Mouse (Mus musculus) embryo, embryonic 11 days (tissue): ENCODE results near the gene Mid1.

Experiments used
- DNase-seq: peaks from one replicate; pipeline ENCODE4 v3.0.0-alpha.2; 2015

Gene Mid1

GRCm38 (mm10) chrX:169826947-169827346, 141.9 kb downstream of the Mid1 start:
- peak; percentile 37 for DNase-seq

GRCm38 (mm10) chrX:169827720-169828119, 142.7 kb downstream of the Mid1 start:
- DNase-seq = peak; percentile 11

- DNase-seq = no peak
These were observed 143.1 kb downstream of the Mid1 start for GRCm38 (mm10) chrX:169828136-169828535.

DNA sequence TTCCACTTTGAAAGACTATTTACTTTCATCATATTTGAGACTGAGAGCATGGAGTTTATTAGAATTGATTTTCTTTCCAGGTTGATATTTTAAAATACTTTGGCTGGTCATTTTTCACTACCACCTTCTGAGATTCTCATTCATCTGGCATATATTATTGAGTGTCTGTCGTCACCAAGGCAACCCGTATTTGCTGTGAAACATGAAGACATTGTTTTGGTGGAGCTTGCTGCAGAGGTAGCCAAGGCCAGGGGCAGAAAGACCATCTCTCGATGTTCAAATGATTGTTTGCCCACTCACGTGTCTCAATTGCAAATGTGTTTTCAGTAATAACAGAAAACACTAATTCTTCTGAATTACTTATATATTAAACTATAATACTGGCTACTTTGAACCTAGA, 145.1 kb downstream of the Mid1 start:
- DNase-seq = peak; percentile 46

GRCm38 (mm10) chrX:169837947-169838649, 153.1 kb downstream of the Mid1 start:
- peak; percentile 18 for DNase-seq

DNA sequence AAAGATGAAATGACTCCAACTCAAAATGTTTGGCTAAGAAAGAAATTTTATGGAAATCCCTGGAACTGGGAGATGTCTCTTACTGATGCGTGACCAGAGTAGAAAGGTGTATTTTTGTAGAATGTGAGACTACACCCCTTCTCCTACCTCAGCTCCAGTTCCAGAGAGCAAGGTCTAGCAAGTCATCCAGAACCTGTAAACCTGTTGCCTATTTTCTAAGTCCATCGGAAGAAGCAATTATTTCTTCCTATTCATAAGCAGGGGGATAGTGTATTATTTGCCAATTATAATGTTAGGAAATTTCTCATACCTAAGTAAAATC, 153.6 kb downstream of the Mid1 start:
- DNase-seq = no peak

- no peak for DNase-seq
These were observed 158.3 kb downstream of the Mid1 start for GRCm38 (mm10) chrX:169843267-169843666.

DNA sequence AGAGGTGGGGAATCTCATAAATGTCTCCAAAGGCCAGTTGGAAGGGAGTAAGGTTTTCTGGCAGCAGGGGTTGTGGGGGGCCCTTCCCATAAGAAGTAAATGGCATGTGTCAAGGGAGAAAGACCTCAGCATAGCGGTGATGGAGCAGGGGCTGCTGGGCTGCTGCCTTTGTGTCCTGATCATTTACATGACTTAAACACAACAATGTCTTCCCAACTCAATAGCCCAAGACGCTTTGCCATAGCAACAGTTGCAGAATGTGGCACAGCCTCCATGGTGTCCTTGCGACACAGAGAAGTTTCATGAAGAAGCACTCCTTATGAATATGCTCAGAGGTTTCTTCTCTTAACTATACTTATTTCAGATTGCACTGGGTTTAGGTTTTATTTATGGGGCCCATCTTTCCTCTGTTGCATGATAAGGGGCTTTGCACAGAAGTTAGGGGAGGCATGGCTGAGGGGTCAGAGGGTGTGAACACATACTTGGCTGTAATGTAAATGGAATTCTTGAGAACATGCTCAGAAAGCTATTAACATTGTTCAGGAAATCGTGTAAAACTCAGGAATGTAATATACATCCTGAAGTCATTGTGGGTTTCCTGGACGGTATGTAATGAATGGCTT, 159.3 kb downstream of the Mid1 start:
- peak; percentile 54 for DNase-seq

GRCm38 (mm10) chrX:169846187-169846586, 161.2 kb downstream of the Mid1 start:
- DNase-seq = no peak

GRCm38 (mm10) chrX:169861194-169861720, 176.3 kb downstream of the Mid1 start:
- no peak for DNase-seq

- no peak for DNase-seq
These were observed 177.4 kb downstream of the Mid1 start for GRCm38 (mm10) chrX:169862440-169862839.

- peak; percentile 28 for DNase-seq
These were observed 177.8 kb downstream of the Mid1 start for GRCm38 (mm10) chrX:169862848-169863247.

DNA sequence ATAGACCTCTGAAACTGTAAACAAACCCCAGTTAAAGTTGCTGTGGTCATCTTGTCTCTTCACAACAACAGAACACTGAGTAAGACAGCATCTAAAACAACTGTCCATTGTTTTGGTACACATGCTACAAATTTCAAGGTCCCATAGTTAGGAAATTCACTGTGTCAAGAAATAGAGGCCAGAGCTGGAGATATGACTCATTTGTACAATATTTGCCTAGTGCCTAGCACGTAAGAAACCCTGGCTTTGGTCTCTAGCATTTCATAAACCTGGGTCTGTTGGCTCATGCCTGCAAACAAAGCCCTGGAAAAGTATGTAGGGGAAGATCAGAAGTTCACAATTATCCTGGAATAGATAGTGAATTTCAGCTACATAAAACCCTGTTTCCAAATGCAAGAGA, 178.8 kb downstream of the Mid1 start:
- no peak for DNase-seq

GRCm38 (mm10) chrX:169868223-169868622, 183.2 kb downstream of the Mid1 start:
- DNase-seq = no peak

- no peak for DNase-seq
These were observed 189.5 kb downstream of the Mid1 start for GRCm38 (mm10) chrX:169874475-169874874.

DNA sequence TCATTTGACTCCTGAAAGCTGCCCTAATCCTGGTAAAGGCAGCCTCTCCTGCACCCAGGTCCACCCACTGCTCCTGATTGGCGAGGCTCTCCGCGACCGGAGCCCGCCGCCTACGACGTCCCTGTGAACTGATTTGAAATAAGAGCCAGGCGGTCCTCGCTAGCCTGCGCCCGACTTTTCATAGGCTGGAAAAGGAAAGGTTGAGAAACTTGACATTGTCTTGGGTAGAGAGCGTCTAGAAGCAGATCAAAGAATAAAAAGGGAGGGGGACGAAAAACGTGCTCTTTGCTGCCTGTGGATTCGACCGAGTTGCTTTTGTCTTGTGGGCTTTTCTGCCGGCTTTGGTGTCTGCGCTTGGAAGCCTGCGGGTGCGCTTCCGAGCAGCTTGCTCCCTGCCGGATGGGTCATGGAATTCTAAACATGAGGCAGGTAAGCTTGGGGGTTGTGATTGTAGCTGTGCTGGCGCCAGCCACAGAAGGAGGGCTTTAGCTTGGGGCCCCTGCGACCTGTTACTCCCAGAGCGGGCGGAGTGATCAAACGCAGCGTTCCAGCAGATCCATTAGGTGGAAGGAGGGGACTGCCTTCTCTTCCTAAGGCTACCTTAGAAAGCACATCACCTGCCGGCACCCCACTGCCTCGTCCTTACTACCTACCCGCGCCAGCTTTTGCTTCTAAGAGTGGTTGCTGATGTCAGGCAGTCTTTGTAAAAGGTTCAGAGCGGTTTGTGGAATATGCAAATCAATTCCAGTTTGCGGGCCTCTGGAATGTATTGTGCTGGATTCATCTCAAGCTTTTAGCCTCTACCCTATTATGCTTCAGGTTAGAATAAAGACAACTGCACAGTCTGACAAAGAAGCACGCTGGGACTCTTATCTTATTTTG, 194.7 kb downstream of the Mid1 start:
- peak; percentile 85 for DNase-seq

DNA sequence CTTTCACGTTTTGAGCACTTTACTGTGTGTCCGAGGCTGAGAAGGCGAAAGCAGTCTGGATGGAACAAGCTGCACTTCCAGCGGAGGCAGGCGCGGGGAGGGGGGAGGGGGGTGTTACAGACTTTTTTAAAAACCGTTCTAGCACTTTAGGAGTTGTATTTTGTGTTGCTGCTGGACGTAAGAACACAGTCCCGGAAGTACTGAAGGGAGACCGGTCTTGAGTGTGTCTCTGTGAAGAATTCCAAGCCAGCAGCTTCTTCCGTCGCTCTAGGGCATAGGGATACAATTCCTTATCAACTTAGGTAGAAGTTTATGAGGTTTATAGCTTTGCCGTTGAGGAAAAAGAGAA, 195.3 kb downstream of the Mid1 start:
- peak; percentile 17 for DNase-seq

- DNase-seq = peak; percentile 40
These were observed 195.8 kb downstream of the Mid1 start for GRCm38 (mm10) chrX:169880826-169881225.

DNA sequence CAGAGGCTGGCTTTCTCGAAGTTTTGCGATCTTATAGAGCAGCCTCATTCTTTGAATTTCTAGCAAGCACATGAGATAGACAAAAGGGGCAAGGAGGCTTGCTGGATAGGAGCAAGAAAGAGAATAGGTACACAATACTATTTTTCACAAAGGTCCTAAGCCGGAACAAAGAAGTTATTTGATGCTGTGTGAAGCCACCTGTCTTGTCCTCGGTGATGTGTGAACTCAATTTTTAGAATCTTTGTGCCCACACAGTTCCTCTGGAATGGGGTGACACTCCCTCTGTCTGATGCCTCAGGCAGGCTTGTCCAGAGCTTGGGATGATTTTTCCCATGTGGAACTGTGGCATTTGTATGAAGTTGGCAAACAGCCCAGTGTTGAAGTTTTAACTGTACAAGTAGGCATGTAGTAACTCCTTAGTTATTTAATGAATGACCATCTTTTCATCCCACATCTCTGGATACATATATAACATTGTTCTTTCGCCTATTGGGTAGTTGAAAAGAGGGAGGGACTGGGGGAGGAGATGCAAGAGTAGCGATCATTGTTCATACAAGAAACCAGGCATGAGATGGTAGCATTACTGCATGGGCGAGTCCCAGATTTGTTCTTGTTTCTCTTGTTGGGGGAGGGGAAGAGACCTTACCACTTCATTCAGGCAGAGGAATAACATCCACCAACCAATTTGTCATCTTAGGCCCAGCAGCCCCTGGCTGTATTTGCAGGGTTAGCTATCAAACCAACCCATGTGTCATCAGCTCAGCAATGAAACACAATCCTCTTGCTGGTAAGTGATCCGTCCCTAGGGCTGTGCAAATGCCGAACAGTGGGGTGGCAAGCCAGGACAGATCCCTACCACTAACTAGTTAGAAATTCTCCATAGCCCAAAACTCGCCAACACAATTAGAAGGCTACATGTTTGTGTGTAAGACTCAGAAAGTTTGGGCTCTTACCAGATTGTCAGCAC, 196.5 kb downstream of the Mid1 start:
- DNase-seq = peak; percentile 21

DNA sequence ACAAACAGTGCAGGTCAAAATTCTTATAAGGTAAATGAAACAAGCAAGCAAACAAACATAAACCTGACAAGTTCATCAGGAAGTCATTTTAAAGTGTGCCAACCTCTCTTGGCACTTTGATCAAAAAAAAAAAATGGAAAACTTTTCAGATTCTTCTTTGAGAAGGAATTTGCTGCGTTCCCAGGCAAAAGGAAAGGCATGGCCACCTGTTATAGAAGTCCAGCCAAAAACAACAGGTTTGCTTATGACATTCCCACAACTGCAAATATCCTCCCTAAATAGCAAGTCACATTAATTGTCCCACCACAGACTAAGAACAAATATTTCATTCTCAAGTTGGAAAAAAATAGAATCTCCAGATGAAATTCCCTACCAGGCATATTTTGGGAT, 197.2 kb downstream of the Mid1 start:
- DNase-seq = no peak

DNA sequence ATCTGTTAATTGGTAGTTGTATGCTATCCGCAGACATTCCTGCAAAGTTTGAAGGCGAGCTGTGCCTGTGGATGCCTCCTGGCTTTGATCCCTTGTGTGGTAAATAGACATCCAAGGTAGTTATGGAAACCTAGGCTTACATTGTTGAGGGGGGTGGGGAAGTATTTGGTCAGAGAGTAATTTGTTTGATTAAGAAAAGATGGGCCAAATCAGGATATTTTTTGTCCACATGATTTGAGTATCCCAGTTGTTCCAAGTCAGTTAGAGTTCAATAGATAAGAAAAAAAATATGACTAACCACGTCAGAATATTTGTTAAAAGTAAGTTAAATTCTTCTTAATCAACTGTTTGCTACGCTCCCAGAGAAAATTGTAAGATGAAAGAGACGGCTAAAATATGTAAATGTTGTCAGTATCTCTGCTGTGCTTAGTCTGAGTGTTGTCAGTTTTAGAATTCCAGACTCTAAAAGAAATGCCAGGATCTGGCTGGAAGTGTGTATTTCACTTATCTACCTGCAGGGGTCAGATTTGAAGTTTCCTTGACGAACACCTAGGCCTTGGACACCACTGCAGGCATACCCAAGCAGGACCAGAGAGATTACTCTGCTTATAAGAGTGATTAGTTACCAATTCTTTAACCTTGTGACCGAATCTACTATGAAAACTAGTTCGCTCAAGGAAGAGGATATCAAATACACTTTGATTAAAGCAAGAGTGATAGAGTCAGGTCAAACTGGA, 198.7 kb downstream of the Mid1 start:
- DNase-seq = peak; percentile 50

- no peak for DNase-seq
These were observed 205.5 kb downstream of the Mid1 start for GRCm38 (mm10) chrX:169890541-169890940.
